ENCODE assay signal across 13 mouse cellular contexts in the genomic region with DNA sequence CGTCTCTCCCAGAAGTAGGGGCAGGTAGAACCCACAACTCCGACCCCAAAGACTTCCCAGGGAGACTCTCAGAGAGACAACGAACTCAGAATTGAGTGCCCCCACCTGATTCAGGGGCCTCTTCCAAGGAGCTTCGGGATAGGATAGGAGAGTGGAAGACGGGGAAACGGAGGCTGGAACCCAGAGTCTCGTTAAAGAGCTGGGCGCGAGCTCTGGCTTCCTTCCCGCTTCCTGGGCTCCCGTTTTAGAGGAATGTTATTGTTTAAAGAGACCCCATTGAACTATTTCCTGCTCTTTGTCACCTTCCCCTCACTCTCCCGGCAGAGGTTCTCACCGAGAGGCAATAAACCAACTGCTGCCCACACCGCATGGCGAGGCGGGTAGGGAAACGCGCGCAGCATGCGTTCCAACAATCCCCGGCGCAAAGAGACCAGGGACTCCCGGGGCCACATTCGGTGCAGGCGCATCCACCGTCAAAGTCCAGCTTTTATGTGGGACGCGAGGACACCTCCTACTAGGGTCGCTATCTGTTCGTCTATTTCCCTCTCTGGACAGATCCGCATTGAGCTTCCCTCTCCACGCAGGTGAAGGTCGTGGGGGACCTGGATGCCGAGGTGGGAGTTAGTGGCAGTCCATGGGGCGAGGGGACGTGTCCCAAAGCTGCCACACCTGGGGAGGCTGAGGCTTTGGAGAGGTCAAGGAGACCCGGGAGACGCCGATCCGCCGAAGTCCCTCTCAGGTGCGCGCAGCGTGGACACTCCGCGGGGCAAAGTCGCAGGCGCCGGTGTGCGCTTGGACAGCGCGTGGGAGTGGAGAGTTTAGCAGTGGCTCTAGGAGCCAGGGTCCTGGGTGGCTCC. TPM values are rescaled to one million over a fixed set of nuclear protein-coding genes. Genes with fewer than 3 reads are reported as not detected.
DNase-seq lines count a peak whose midpoint lies in the region; ATAC-seq and TF ChIP-seq lines count a peak whose summit lies in the region.
"Had no signal": no experiment of that assay in that cellular context is flagged by ENCODE, and none has a peak within 500 bp of the region (broad histone marks: within the 10 kb centered on the region; RNA-seq: fewer than 3 reads in every experiment).

No protein-coding gene starts in this region.

- no peaks in the 10 kb centered on the region for H3K9me3 ChIP-seq in lung, embryonic 16.5 days (ENCODE audit: control insufficient read depth, low read length)
- no peaks in the 10 kb centered on the region for H3K9me3 ChIP-seq in limb, embryonic 15.5 days

- peaks cover 18% of the 10 kb centered on the region for H3K27me3 ChIP-seq in heart, adult 2 months (ENCODE audit: control insufficient read depth, insufficient read depth, low read length)
- peaks cover 91% of the 10 kb centered on the region for H3K27me3 ChIP-seq in lung, embryonic 16.5 days (ENCODE audit: control insufficient read depth, insufficient read depth, low read depth, low read length)
- peaks cover 100% of the 10 kb centered on the region for H3K27me3 ChIP-seq in limb, embryonic 15.5 days

- H3K4me3 ChIP-seq in heart, adult 2 months: no peak overlapping the region
- H3K4me3 ChIP-seq in lung, embryonic 16.5 days (ENCODE audit: low read length): peak overlapping the region; percentile 30
- H3K4me3 ChIP-seq in lung, adult 2 months (replicated peaks; ENCODE audit: extremely low read depth, low read depth, low read length): no peak overlapping the region
- peak overlapping the region; percentile 30 for H3K4me3 ChIP-seq in limb, embryonic 15.5 days

- no peak overlapping the region for H3K27ac ChIP-seq in heart, adult 2 months
- H3K27ac ChIP-seq in lung, embryonic 16.5 days (ENCODE audit: low read length): no peak overlapping the region
- H3K27ac ChIP-seq in limb, embryonic 15.5 days: no peak overlapping the region

- TF ChIP-seq EP300 in heart, adult 2 months (IDR thresholded peaks at IDR 0.05; ENCODE audit: insufficient read depth, low read depth, low read length): no peak

- under 1% methylated on average over 52 of the region's 52 CpGs for WGBS in heart, adult 2 months
- under 1% methylated on average over 49 of the region's 52 CpGs for WGBS in lung, embryonic 16.5 days
- 1% methylated on average over 52 of the region's 52 CpGs for WGBS in lung, adult 2 months
- WGBS in limb, embryonic 15.5 days: 1% methylated on average over 52 of the region's 52 CpGs

- DNase-seq in heart, adult 11 months: peak; percentile 79
- no peak for DNase-seq in heart, adult 2 months
- DNase-seq in lung, adult 2 months: no peak
- no peak for DNase-seq in right cerebral cortex, adult 18-20 months
- no peak for DNase-seq in B cell, adult 2 months
- no peak for DNase-seq in spleen, postnatal 36 days (ENCODE audit: low spot score in 2 of 2)
- DNase-seq: cerebellum, postnatal 10 days; gastrocnemius, postnatal 36 days; thymus, adult 2 months had no signal

- H3K36me3 ChIP-seq in heart, adult 2 months (ENCODE audit: control insufficient read depth, insufficient read depth, low read length): no peaks in the 10 kb centered on the region
- H3K36me3 ChIP-seq in lung, embryonic 16.5 days (ENCODE audit: control insufficient read depth, insufficient read depth, low read length): no peaks in the 10 kb centered on the region
- H3K36me3 ChIP-seq in limb, embryonic 15.5 days: no peaks in the 10 kb centered on the region

- H3K9ac ChIP-seq in heart, adult 2 months (ENCODE audit: low read depth, low read length): no peak overlapping the region
- no peak overlapping the region for H3K9ac ChIP-seq in lung, embryonic 16.5 days (ENCODE audit: low read length)
- no peak overlapping the region for H3K9ac ChIP-seq in limb, embryonic 15.5 days

- peak overlapping the region; percentile 53 for H3K4me2 ChIP-seq in lung, embryonic 16.5 days (ENCODE audit: low read depth, low read length)
- peak overlapping the region; percentile 47 for H3K4me2 ChIP-seq in limb, embryonic 15.5 days

- no peak for TF ChIP-seq POLR2A in heart, adult 2 months (IDR thresholded peaks at IDR 0.05; ENCODE audit: insufficient read depth, low read depth, low read length)
- TF ChIP-seq POLR2A in lung, adult 2 months (IDR thresholded peaks at IDR 0.05; ENCODE audit: borderline replicate concordance, extremely low read depth, low read depth, low read length): no peak

- no peak for ATAC-seq in lung, embryonic 16.5 days (ENCODE audit: low read depth)
- ATAC-seq in limb, embryonic 15.5 days (ENCODE audit: insufficient number of reproducible peaks, low FRiP score, low TSS enrichment, low read depth): no peak

- intact Hi-C loops in heart, adult 2 months (cut with DNase I): no loop called here

- no peak for TF ChIP-seq CTCF in heart, adult 2 months (IDR thresholded peaks at IDR 0.05)
- TF ChIP-seq CTCF in lung, adult 2 months (IDR thresholded peaks at IDR 0.05; ENCODE audit: insufficient read depth, low read length): no peak

- no peaks in the 10 kb centered on the region for H3K4me1 ChIP-seq in heart, adult 2 months (ENCODE audit: control insufficient read depth, insufficient read depth, low read length)
- H3K4me1 ChIP-seq in lung, embryonic 16.5 days (replicated peaks; ENCODE audit: control insufficient read depth, insufficient read depth, low read length): peaks cover 9% of the 10 kb centered on the region
- H3K4me1 ChIP-seq in lung, adult 2 months (ENCODE audit: control insufficient read depth, insufficient read depth, low read length): no peaks in the 10 kb centered on the region
- peaks cover 25% of the 10 kb centered on the region for H3K4me1 ChIP-seq in limb, embryonic 15.5 days

- H3K79me2 ChIP-seq in heart, adult 2 months (replicated peaks; ENCODE audit: control insufficient read depth, insufficient read depth, low read length): no peaks in the 10 kb centered on the region

RNA-seq across cellular contexts. Expression of a gene that starts 0.9 kb away (rescaled TPM):
- total RNA-seq in heart, adult 2 months (2021): not detected
- not detected in 2 replicates for polyA plus RNA-seq in heart, adult 2 months (2012; rRNA removed)
- polyA plus RNA-seq in lung, embryonic 16.5 days (2015; fragmentation: Nextera tagmentation; extraction: Ambion mirVana): 0.13 and 0.40 TPM in 2 replicates
- 0.20 TPM in 2 replicates for polyA plus RNA-seq in lung, adult 2 months (2012; rRNA removed)
- polyA plus RNA-seq in limb, embryonic 15.5 days (2015; fragmentation: Nextera tagmentation; extraction: Ambion mirVana): 0.52 and 0.70 TPM in 2 replicates
- total RNA-seq: gastrocnemius, postnatal 36 days; left cerebral cortex, postnatal 25 days; neutrophil, adult 5-6 weeks had no signal

Comparison
In these comparisons a context has a peak if more than half of its experiments do, and no peak if none do; other contexts are left out.
1. H3K4me3 ChIP-seq: peak in lung, embryonic 16.5 days (single experiment) and limb, embryonic 15.5 days (single experiment); none in heart, adult 2 months (single experiment) and lung, adult 2 months (single experiment).